28 mouse cellular contexts compared by ENCODE assay signal in genomic region chr1:170702263-170702662, GRCm38 (mm10). TPM values are rescaled to one million over a fixed set of nuclear protein-coding genes. Genes with fewer than 3 reads are reported as not detected.
A peak's percentile ranks its signal among the peaks of the same experiment; 100 is the strongest.
DNase-seq lines count a peak whose midpoint lies in the region; ATAC-seq and TF ChIP-seq lines count a peak whose summit lies in the region.
"Had no signal": no experiment of that assay in that cellular context is flagged by ENCODE, and none has a peak within 500 bp of the region (broad histone marks: within the 10 kb centered on the region; RNA-seq: fewer than 3 reads in every experiment).

No protein-coding gene starts in this region.

- peak; percentile 67 for ATAC-seq in limb, embryonic 13.5 days (ENCODE audit: low FRiP score, low read depth)
- ATAC-seq in common myeloid progenitor, adult 5-6 weeks (replicated peaks; ENCODE audit: low read depth, poor library complexity, severe bottlenecking): peak; percentile 88
- ATAC-seq: forebrain, embryonic 13.5 days had no signal

- no peak for DNase-seq in limb, embryonic 10.5 days (ENCODE audit: low spot score)
- no peak for DNase-seq in left cerebral cortex, adult 9 months (ENCODE audit: low spot score in 2 of 2)
- no peak for DNase-seq in gastrocnemius, adult 2 months
- DNase-seq in kidney, adult 11 months: no peak
- DNase-seq: adrenal gland, adult 8-10 months; B cell, adult 2 months; cerebellum, adult 11 months; cerebellum, postnatal 14 days; gastrocnemius, postnatal 25 days; kidney, adult 8-10 months; kidney, postnatal 25 days; left cerebral cortex, postnatal 4 days; liver, embryonic 13.5 days; lung, postnatal 4 days; midbrain, embryonic 14.5 days; retina, postnatal 1 day; thymus, postnatal 14 days had no signal

- H3K36me3 ChIP-seq in limb, embryonic 13.5 days: no peaks in the 10 kb centered on the region
- H3K36me3 ChIP-seq in limb, embryonic 10.5 days: no peaks in the 10 kb centered on the region
- peaks cover 21% of the 10 kb centered on the region for H3K36me3 ChIP-seq in megakaryocyte, embryonic 14.5 days (replicated peaks; ENCODE audit: low read length)
- H3K36me3 ChIP-seq: heart, embryonic 10.5 days; hindbrain, embryonic 12.5 days; liver, embryonic 13.5 days; lung, embryonic 15.5 days; neural tube, embryonic 15.5 days had no signal

- H3K4me2 ChIP-seq in limb, embryonic 13.5 days (replicated peaks): no peak overlapping the region
- H3K4me2 ChIP-seq: forebrain, embryonic 13.5 days; hindbrain, embryonic 12.5 days; liver, embryonic 13.5 days; lung, embryonic 15.5 days; neural tube, embryonic 15.5 days had no signal

- peak overlapping the region; percentile 76; the same call in 1 of the 2 replicates for H3K27ac ChIP-seq in limb, embryonic 13.5 days
- H3K27ac ChIP-seq in limb, embryonic 10.5 days: no peak overlapping the region
- no peak overlapping the region for H3K27ac ChIP-seq in gastrocnemius, adult 2 months
- H3K27ac ChIP-seq: forebrain, embryonic 13.5 days; heart, embryonic 10.5 days; hindbrain, embryonic 12.5 days; liver, embryonic 13.5 days; lung, embryonic 15.5 days; neural tube, embryonic 15.5 days; stomach, postnatal 0 days had no signal

- TF ChIP-seq CTCF in gastrocnemius, adult 2 months (IDR thresholded peaks at IDR 0.05): no peak

- H3K27me3 ChIP-seq in limb, embryonic 13.5 days: no peaks in the 10 kb centered on the region
- no peaks in the 10 kb centered on the region for H3K27me3 ChIP-seq in limb, embryonic 10.5 days (ENCODE audit: low read depth, poor library complexity, severe bottlenecking)
- peaks cover 29% of the 10 kb centered on the region for H3K27me3 ChIP-seq in megakaryocyte, embryonic 14.5 days (replicated peaks)
- H3K27me3 ChIP-seq: forebrain, embryonic 13.5 days; hindbrain, embryonic 12.5 days; liver, embryonic 13.5 days; lung, embryonic 15.5 days; neural tube, embryonic 15.5 days; Patski had no signal

- no peaks in the 10 kb centered on the region for H3K9me3 ChIP-seq in limb, embryonic 13.5 days
- H3K9me3 ChIP-seq in limb, embryonic 10.5 days (replicated peaks): no peaks in the 10 kb centered on the region
- peaks cover 10% of the 10 kb centered on the region for H3K9me3 ChIP-seq in megakaryocyte, embryonic 14.5 days
- H3K9me3 ChIP-seq: forebrain, embryonic 13.5 days; heart, embryonic 10.5 days; hindbrain, embryonic 12.5 days; liver, embryonic 13.5 days; lung, embryonic 15.5 days; neural tube, embryonic 15.5 days had no signal

- H3K4me1 ChIP-seq in limb, embryonic 13.5 days: peaks cover 26% of the 10 kb centered on the region
- H3K4me1 ChIP-seq in limb, embryonic 10.5 days: peaks cover 12% of the 10 kb centered on the region
- H3K4me1 ChIP-seq in megakaryocyte, embryonic 14.5 days: peaks cover 31% of the 10 kb centered on the region
- H3K4me1 ChIP-seq: heart, embryonic 10.5 days; hindbrain, embryonic 12.5 days; liver, embryonic 13.5 days; neural tube, embryonic 15.5 days had no signal

- no peak overlapping the region for H3K4me3 ChIP-seq in limb, embryonic 13.5 days
- no peak overlapping the region for H3K4me3 ChIP-seq in limb, embryonic 10.5 days
- peak overlapping the region; percentile 51 for H3K4me3 ChIP-seq in megakaryocyte, embryonic 14.5 days (replicated peaks)
- no peak overlapping the region for H3K4me3 ChIP-seq in gastrocnemius, adult 2 months
- H3K4me3 ChIP-seq: erythroblast, embryonic 14.5 days; forebrain, embryonic 13.5 days; heart, embryonic 10.5 days; hindbrain, embryonic 12.5 days; liver, embryonic 13.5 days; lung, embryonic 15.5 days; neural tube, embryonic 15.5 days had no signal

- intact Hi-C loops in gastrocnemius, adult 2 months (cut with DNase I): no loop called here

- no peak overlapping the region for H3K9ac ChIP-seq in limb, embryonic 13.5 days
- H3K9ac ChIP-seq: forebrain, embryonic 13.5 days; hindbrain, embryonic 12.5 days; liver, embryonic 13.5 days; lung, embryonic 15.5 days; neural tube, embryonic 15.5 days had no signal

- 84% methylated on average over 2 of the region's 2 CpGs for WGBS in limb, embryonic 13.5 days
- 88% methylated on average over 2 of the region's 2 CpGs for WGBS in limb, embryonic 10.5 days

RNA-seq across cellular contexts. Expression of gene Olfml2b, which starts 57.9 kb away (rescaled TPM):
- 43.3 and 49.2 TPM in 2 replicates for polyA plus RNA-seq in limb, embryonic 13.5 days (2015; fragmentation: Nextera tagmentation; extraction: Ambion mirVana)
- 5.3 and 8.1 TPM in 2 replicates for polyA plus RNA-seq in limb, embryonic 10.5 days (2016; fragmentation: Nextera tagmentation; extraction: Ambion mirVana)
- 0.27 and 0.68 TPM in 2 replicates for total RNA-seq in common myeloid progenitor, adult 5-6 weeks (2017)
- not detected in 2 replicates for polyA plus RNA-seq in megakaryocyte, embryonic 14.5 days (2012; ENCODE audit: insufficient read depth, low replicate concordance)
- 1 to 10 TPM; 2.9 to 6.6 TPM for total RNA-seq in gastrocnemius, adult 2 months (2021)
- polyA plus RNA-seq: erythroblast, embryonic 14.5 days had no signal
